Mouse (Mus musculus): ENCODE measurements around the gene Cep170. TPM values are rescaled to one million over a fixed set of nuclear protein-coding genes. Genes with fewer than 3 reads are reported as not detected.
A peak's percentile ranks its signal among the peaks of the same experiment; 100 is the strongest.

The Cep170 gene
- total and polyA plus RNA-seq, 2 experiments from 2014 or later, result 7.1 to 18.8 TPM

GRCm38 (mm10) chr1:176730528-176730927, 83.3 kb downstream of the Cep170 start:
- Histone ChIP-seq H3K36me3 (replicated peaks; ENCODE audit: control insufficient read depth, insufficient read depth, low read length) (peaks cover 36% of the 10 kb centered on the region), H3K4me3 (ENCODE audit: low read depth, low read length) (no peak overlapping the region), H3K27ac (ENCODE audit: low read depth) (no peak overlapping the region), H3K9me3 (replicated peaks; ENCODE audit: control insufficient read depth, low read length) (no peaks in the 10 kb centered on the region), H3K9ac (replicated peaks; ENCODE audit: low read depth, low read length) (no peak overlapping the region), H3K4me1 (ENCODE audit: control insufficient read depth, insufficient read depth) (no peaks in the 10 kb centered on the region), H3K27me3 (ENCODE audit: control insufficient read depth, insufficient read depth, low read length) (no peaks in the 10 kb centered on the region), H3K4me2 (ENCODE audit: low read depth, low read length) (no peak overlapping the region)
- TF ChIP-seq EP300 (IDR thresholded peaks at IDR 0.05; ENCODE audit: low read depth), result no peak
- no peak for TF ChIP-seq CTCF (IDR thresholded peaks at IDR 0.05; ENCODE audit: low read depth)
- no peak for ATAC-seq (ENCODE audit: insufficient read depth, low read depth)
- 85% methylated on average over 2 of the region's 2 CpGs for WGBS
- no peak for DNase-seq (ENCODE audit: low spot score)

GRCm38 (mm10) chr1:176727372-176727771, 86.5 kb downstream of the Cep170 start:
- H3K4me2 ChIP-seq (ENCODE audit: low read depth, low read length), result no peak overlapping the region
- no peaks in the 10 kb centered on the region for H3K9me3 ChIP-seq (replicated peaks; ENCODE audit: control insufficient read depth, low read length)
- no peaks in the 10 kb centered on the region for H3K4me1 ChIP-seq (ENCODE audit: control insufficient read depth, insufficient read depth)
- no peak overlapping the region for H3K9ac ChIP-seq (replicated peaks; ENCODE audit: low read depth, low read length)
- H3K36me3 ChIP-seq (replicated peaks; ENCODE audit: control insufficient read depth, insufficient read depth, low read length), result peaks cover 19% of the 10 kb centered on the region
- ATAC-seq (ENCODE audit: insufficient read depth, low read depth) (no peak), DNase-seq (ENCODE audit: low spot score) (no peak)
- WGBS, result 81% methylated on average over 2 of the region's 2 CpGs
- no peak for TF ChIP-seq EP300 (IDR thresholded peaks at IDR 0.05; ENCODE audit: low read depth)
- no peak for TF ChIP-seq CTCF (IDR thresholded peaks at IDR 0.05; ENCODE audit: low read depth)
- H3K27me3 ChIP-seq (ENCODE audit: control insufficient read depth, insufficient read depth, low read length), result no peaks in the 10 kb centered on the region
- H3K4me3 ChIP-seq (ENCODE audit: low read depth, low read length), result no peak overlapping the region
- no peak overlapping the region for H3K27ac ChIP-seq (ENCODE audit: low read depth)

GRCm38 (mm10) chr1:176724771-176725170, 89.1 kb downstream of the Cep170 start:
- no peaks in the 10 kb centered on the region for H3K27me3 ChIP-seq (ENCODE audit: control insufficient read depth, insufficient read depth, low read length)
- no peak for TF ChIP-seq EP300 (IDR thresholded peaks at IDR 0.05; ENCODE audit: low read depth)
- WGBS, result 88% methylated on average over 20 of the region's 20 CpGs

GRCm38 (mm10) chr1:176723858-176724713, 89.8 kb downstream of the Cep170 start:
- WGBS, result 73% methylated on average over 8 of the region's 8 CpGs

More at GRCm38 (mm10) chr1:176724771-176725170, 89.1 kb downstream of the Cep170 start:
- no peak for ATAC-seq (ENCODE audit: insufficient read depth, low read depth)
- no peak overlapping the region for H3K4me3 ChIP-seq (ENCODE audit: low read depth, low read length)
- H3K27ac ChIP-seq (ENCODE audit: low read depth), result no peak overlapping the region
- no peaks in the 10 kb centered on the region for H3K36me3 ChIP-seq (replicated peaks; ENCODE audit: control insufficient read depth, insufficient read depth, low read length)
- H3K9me3 ChIP-seq (replicated peaks; ENCODE audit: control insufficient read depth, low read length), result no peaks in the 10 kb centered on the region
- DNase-seq (ENCODE audit: low spot score), result no peak
- no peak overlapping the region for H3K4me2 ChIP-seq (ENCODE audit: low read depth, low read length)
- no peak overlapping the region for H3K9ac ChIP-seq (replicated peaks; ENCODE audit: low read depth, low read length)
- no peaks in the 10 kb centered on the region for H3K4me1 ChIP-seq (ENCODE audit: control insufficient read depth, insufficient read depth)

GRCm38 (mm10) chr1:176712436-176712835, 101.4 kb downstream of the Cep170 start:
- no peak for ATAC-seq (ENCODE audit: insufficient read depth, low read depth)
- Histone ChIP-seq H3K27ac (ENCODE audit: low read depth) (no peak overlapping the region), H3K9ac (replicated peaks; ENCODE audit: low read depth, low read length) (no peak overlapping the region), H3K4me1 (ENCODE audit: control insufficient read depth, insufficient read depth) (no peaks in the 10 kb centered on the region), H3K4me2 (ENCODE audit: low read depth, low read length) (no peak overlapping the region), H3K9me3 (replicated peaks; ENCODE audit: control insufficient read depth, low read length) (no peaks in the 10 kb centered on the region), H3K27me3 (ENCODE audit: control insufficient read depth, insufficient read depth, low read length) (no peaks in the 10 kb centered on the region), H3K4me3 (ENCODE audit: low read depth, low read length) (no peak overlapping the region), H3K36me3 (replicated peaks; ENCODE audit: control insufficient read depth, insufficient read depth, low read length) (no peaks in the 10 kb centered on the region)
- peak; percentile 51 for DNase-seq (ENCODE audit: low spot score)
- 32% methylated on average over 2 of the region's 2 CpGs for WGBS
- TF ChIP-seq CTCF (IDR thresholded peaks at IDR 0.05; ENCODE audit: low read depth) (peak; percentile 70), EP300 (IDR thresholded peaks at IDR 0.05; ENCODE audit: low read depth) (no peak)

More at GRCm38 (mm10) chr1:176723858-176724713, 89.8 kb downstream of the Cep170 start:
- no peak overlapping the region for H3K27ac ChIP-seq (ENCODE audit: low read depth)
- TF ChIP-seq CTCF (IDR thresholded peaks at IDR 0.05; ENCODE audit: low read depth) (no peak), EP300 (IDR thresholded peaks at IDR 0.05; ENCODE audit: low read depth) (no peak)
- no peaks in the 10 kb centered on the region for H3K27me3 ChIP-seq (ENCODE audit: control insufficient read depth, insufficient read depth, low read length)
- H3K4me1 ChIP-seq (ENCODE audit: control insufficient read depth, insufficient read depth), result no peaks in the 10 kb centered on the region
- H3K4me2 ChIP-seq (ENCODE audit: low read depth, low read length), result no peak overlapping the region
- ATAC-seq (ENCODE audit: insufficient read depth, low read depth) (no peak), DNase-seq (ENCODE audit: low spot score) (no peak)
- no peak overlapping the region for H3K4me3 ChIP-seq (ENCODE audit: low read depth, low read length)
- H3K36me3 ChIP-seq (replicated peaks; ENCODE audit: control insufficient read depth, insufficient read depth, low read length), result no peaks in the 10 kb centered on the region
- no peaks in the 10 kb centered on the region for H3K9me3 ChIP-seq (replicated peaks; ENCODE audit: control insufficient read depth, low read length)
- H3K9ac ChIP-seq (replicated peaks; ENCODE audit: low read depth, low read length), result no peak overlapping the region

All from heart, postnatal 0 days (tissue).